Mouse (Mus musculus): ENCODE data around the gene P2rx3.

DNA sequence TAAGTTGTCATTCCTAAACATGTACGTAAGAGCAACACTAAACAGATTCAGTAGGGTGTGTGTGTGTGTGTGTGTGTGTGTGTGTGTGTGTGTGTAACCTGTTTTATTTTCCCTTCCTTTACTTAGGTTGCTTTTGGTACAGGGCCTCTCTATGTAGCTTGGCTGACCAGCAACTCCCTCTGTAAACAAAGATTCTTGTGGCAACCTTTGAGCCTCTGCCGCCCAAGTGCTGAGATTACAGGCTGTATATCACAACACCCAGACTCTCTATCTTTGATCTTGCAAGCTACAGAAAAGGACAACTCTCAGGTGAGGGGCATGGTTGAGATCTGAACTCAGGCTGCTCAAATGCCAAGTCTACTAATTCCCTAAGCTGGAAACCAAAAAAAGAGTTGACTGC is 28.1 kb downstream of the P2rx3 start:
- TF ChIP-seq CTCF (IDR thresholded peaks at IDR 0.05; ENCODE audit: insufficient read depth, low read length): no peak
- no peak for TF ChIP-seq POLR2A (IDR thresholded peaks at IDR 0.05; ENCODE audit: borderline replicate concordance, extremely low read depth, low read depth, low read length)

Measured in lung, adult 2 months (tissue).